Mouse (Mus musculus) CD4-positive, CD25-positive, alpha-beta regulatory T cell, adult 2 months (primary cell): Measurements from ENCODE around the gene Cyba.
A peak's percentile ranks its signal among the peaks of the same experiment; 100 is the strongest.

ENCODE experiments used
- DNase-seq: peaks from one replicate; pipeline ENCODE4 v3.0.0-alpha.2; 2012; ENCODE audit warnings: low read depth, low spot score

Gene Cyba

DNA sequence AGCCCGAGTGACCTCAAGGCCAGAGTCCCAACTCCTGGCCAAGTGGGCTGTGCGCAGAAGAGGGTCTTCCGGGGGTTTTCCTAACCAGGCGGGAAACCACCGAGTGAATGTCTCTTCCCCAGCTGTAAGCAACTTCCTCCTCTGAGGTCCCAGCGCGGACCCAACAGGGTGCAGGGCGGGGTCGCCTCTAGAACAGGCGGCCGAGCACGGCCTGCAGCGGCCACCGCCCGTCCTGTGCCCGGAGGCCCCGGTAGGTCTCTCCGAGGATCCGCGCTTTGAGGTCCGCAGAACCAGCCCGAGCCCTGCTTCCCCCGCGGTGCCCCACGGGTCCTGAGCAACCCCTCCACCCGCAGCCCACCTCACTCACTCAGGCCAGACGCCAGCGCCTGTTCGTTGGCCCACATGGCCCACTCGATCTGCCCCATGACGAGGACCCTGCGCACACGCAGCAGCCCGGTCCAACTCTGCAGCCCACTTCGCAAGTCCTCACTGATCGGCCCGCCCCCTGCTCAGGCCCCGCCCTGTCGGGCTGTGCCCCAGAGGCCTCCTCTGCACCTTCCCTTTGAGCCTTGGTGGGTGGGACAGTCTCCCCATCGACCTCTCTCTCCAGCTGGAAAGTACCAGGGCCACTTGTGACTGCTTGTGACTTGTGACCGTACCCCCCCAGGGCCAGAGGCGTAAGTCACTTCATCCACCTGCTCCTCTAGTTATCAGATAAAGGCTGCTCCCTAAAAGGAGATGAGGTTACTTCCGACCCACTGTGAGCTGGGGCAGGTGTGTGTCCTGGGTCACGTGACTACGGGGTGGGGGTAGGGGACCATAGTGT is at the start of gene Cyba:
Cyba (minus strand) TSS at position 488 of the 826 bp plus-strand sequence.
- peak; percentile 90 for DNase-seq

- no peak for DNase-seq
Measured at GRCm38 (mm10) chr8:122482448-122482847, 49.7 kb upstream of the Cyba start.

DNA sequence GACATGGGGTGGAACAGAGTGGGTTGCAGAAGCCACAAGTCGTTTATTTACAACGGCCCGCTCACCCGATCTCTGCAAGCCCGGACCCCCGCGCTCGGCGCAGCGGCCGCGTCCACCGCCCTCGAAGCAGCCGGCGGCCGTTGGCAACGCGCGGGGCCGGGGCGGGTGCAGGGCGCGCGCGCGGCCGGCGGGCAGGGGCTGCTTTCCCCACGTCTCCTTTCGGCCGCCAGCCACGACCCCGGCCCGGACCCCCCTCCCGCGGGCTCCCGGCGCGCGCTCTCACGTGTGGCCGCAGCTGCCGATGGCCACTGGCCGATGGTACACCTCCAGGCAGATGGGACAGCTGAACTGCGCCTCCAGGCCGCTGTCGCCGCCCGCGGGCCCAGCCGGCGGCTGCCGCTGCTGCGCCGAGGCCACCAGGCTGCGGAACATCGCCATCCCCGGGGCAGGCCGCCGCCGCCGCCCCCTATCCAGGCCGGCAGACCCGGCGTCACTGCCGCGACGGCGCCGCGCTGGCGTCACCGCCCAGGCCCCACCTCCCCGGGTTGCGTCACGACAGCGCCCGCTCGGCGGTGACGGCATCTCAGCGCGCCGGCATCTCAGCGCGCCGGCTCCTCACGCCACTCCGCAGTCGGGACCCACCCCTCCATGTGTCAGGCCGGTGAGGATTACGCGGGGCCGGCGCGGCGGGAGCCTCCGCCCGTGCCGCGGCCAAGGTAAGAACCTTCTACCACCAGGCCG is 43.0 kb upstream of the Cyba start, which contains the start of the genes Rnf166 and Ctu2:
Rnf166 (minus strand) TSS at position 485 of the 741 bp plus-strand sequence.
Ctu2 (plus strand) TSS at position 564 of the 741 bp plus-strand sequence.
- peak; percentile 97 for DNase-seq

- peak; percentile 50 for DNase-seq
Measured at GRCm38 (mm10) chr8:122474951-122475560, 42.3 kb upstream of the Cyba start.

DNA sequence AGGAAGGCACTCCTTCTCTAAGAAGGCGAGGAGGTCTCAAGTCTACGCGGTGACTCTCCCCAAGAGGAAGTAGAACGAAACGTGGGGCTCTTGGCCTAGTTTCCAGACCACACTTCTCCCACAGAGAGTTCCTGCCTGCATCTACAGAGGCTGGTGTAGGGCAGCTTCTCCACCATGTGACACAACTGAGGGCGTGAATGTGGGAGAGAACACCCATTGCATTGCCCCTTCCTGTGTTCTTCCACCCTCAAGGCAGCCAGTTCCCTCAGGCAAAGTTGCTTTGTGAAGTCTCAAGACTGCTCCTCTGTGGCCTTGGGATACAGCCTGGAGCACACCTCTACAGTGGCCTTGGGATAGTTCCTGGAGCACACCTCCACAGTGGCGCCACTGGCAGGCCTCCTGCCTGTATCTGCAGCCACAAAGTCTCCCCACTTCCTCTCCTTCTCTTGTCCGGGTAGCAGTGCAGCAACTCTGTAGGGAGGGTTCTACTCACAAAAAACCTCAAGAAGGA is 41.2 kb upstream of the Cyba start:
- peak; percentile 55 for DNase-seq

DNA sequence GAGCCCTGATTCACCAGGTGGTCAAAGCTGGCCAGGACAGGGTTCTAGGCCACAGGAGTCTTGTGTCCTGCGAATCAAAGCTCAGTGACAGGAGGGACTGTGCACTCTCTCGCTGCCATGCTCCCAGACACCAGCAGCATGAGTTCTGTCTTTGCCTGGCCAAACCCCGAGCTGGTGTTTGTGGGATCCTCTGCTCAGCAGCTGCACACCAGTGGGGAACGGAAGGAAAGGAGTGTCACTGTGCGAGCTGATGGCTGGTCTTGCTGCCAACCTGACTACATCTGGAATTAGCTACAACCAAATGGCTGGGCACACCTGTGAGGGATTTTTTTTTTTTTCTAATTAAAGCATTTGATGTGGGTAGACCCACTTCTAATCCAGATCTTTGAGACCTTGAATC is 38.0 kb upstream of the Cyba start:
- DNase-seq: no peak

GRCm38 (mm10) chr8:122469965-122470364 is 37.2 kb upstream of the Cyba start:
- DNase-seq: no peak

DNA sequence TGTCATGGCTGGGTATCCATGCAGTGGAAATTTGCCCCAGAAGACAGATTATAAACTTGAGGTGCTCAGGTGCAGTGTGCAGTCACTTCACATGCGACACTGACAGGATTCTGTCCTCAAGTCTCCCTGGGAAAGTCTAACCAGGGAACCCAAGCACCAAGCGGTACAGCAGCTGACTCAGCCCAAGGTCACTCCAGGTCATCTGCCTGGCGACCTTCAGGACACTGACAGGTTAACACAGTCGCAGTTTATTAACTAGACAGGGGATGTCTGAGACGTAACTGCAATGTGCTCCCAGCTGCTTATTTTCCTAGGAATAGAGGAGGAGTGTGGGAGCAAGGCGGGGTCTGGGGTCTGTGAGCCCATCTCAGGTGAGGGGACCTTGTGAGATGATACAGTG is 36.7 kb upstream of the Cyba start:
- no peak for DNase-seq

DNA sequence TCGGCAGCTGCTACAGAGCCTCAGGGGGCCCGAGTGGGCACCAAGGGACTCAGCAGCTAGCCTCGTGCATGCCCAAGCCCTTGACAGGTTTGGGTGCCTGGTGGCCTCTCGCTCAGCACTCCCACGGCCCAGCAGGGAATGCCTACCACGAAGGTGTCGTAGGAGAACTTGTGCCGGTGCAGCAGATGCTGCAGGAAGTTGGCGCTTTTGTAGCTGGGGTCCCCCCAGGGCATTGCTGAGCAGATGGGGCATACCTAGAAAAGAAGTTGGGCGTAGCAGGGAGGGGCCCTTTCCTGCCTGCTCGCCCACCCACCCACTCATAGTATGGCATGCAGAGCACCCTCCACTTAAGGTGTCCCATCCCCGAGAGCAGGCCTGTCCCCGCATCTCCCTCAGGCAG is 35.1 kb upstream of the Cyba start:
- DNase-seq: no peak

DNA sequence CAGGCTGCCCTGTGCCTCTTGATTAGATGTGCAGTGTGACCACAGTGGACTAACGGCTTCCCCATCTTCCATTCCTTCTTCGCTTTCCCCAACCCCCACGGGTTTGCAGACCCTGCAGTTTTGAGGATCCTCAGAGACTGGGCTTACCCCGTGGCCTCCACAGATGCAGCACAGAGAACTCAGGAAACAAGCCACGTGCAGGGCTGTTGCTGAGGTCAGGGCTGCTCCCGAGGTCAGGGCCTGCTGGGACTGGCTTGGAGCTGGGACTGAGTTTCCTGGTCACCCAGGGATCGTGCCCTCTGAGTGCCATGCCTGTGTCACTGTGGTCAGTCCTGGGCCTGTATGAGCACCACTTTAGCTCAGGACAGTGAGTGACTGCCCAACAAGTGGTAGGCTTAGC is 32.3 kb upstream of the Cyba start:
- DNase-seq: no peak

- DNase-seq: peak; percentile 63
Measured at GRCm38 (mm10) chr8:122463651-122464640, 31.2 kb upstream of the Cyba start.

DNA sequence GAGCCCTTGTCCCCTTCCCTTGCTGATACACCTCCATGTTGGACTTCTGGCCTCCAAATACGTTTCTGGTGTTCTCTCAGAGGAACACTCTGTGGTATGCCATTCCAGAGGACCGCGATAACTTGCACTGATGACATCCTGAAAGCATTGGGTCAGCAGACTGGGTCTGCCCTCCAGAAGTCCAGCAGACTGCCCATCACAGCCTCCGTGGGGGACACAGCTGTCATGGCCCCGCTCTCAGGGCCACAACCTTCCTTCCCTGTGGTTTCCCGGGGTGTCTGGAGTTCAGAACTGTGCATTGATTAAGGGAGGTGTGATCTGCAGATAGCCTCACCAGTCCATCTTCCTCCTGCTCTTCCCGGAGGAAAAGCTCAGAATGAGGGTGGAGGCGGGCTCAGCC is 29.8 kb upstream of the Cyba start:
- no peak for DNase-seq

GRCm38 (mm10) chr8:122461473-122462148 is 28.9 kb upstream of the Cyba start:
- peak; percentile 33 for DNase-seq

DNA sequence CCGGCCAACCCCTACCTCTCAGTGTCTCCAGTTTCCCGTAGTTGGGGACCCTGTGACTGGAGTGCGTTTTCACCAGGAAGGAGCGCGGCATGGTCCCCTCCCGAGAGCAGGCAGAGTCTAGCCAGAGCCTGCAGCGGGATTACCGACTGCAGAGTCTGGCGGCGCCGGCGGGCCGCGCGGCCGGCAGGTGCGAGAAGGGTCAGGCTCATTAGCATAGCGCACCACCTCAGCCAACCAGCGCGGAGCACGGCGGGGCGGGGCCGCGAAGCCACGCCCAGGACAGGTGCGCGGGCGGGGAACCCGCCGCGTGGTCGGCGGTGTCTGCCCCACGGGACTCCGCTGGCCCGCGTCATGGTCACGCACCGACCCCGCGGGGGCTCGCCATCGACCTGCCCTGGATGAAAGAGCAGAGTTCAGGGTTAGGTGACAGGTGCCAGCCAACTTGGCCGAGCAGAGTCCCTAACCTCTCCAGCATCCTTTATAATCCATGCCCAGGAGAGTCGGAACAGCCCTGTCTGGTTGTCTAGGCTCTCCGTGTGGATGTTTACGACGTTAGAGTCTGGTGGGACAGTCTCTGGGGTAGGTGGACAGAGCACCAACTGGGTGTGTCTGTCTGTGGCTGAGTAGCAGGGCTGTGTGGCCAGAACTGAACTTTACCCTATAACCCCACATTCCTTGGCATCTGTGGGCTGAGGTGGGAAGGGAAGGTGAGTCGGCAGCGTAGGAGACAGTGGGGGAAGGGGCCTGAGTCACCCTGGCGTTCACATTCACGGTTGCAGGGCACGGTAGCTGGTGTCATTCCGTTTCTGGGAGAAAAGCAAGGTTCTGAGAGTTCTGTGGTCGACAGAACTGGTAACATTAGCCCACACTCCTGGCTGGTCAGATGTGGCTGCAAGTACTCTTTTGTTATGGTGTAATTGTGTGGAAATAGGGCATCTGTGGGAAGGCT is 28.1 kb upstream of the Cyba start, which contains the start of gene Snai3:
Snai3 (minus strand) TSS at position 210 of the 949 bp plus-strand sequence.
- DNase-seq: peak; percentile 77

- DNase-seq: peak; percentile 53
Measured at GRCm38 (mm10) chr8:122459990-122460389, 27.3 kb upstream of the Cyba start.

GRCm38 (mm10) chr8:122459218-122459900 is 26.6 kb upstream of the Cyba start:
- peak; percentile 70 for DNase-seq

DNA sequence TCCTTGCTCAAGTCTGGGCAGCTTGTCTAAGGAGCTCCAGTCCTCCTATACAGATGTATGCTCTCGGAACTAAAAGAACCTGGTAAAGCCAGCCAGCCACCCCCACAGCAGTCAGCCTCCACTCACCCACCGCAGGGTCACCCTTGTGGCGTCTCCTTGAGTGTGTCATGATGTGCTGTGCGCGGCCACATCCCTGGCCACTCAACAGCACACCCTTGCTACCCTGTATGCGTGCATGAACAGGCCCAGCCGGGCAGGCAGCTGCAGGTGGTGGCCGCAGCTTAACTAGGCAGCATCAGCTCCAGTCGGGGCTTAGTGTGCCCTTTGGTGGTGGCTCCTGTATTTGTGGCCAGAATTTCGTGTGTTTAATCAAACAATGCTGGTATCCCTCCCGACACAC is 24.4 kb upstream of the Cyba start:
- no peak for DNase-seq

DNA sequence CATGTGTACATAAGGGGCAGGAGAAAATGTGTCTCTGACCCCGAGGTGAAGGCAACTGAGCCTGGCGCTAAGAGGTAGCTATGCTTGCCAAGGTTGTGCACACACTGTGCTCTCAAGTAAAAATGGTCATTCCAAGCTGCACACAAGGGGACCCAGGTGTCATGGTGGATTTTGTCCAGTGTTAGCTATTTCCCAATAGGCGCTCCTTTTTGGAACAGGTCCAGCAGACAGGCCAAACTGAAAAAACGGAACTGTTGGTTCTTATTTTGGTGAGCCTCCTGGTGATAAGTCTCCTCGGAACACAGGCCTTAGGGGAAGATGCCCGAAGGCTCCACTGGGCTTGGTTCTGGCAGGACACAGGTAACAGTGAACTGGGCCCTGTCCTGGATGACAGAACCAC is 21.7 kb upstream of the Cyba start:
- no peak for DNase-seq
